Comparison of ENCODE assay signal across 13 mouse cellular contexts in genomic region chr8:104041522-104041921, GRCm38 (mm10). TPM values are rescaled to one million over a fixed set of nuclear protein-coding genes. Genes with fewer than 3 reads are reported as not detected.
"Had no signal": no experiment of that assay in that cellular context is flagged by ENCODE, and none has a peak within 500 bp of the region (broad histone marks: within the 10 kb centered on the region; RNA-seq: fewer than 3 reads in every experiment).

No protein-coding gene starts in this region.

- H3K27ac ChIP-seq: kidney, embryonic 15.5 days; left cerebral cortex, adult 2 months; liver, embryonic 13.5 days; lung, embryonic 15.5 days; macrophage; midbrain, embryonic 15.5 days had no signal

- ATAC-seq: liver, postnatal 0 days; midbrain, embryonic 15.5 days had no signal

- H3K4me1 ChIP-seq: midbrain, embryonic 15.5 days had no signal

- H3K36me3 ChIP-seq: kidney, embryonic 15.5 days; liver, embryonic 13.5 days; lung, embryonic 15.5 days; midbrain, embryonic 15.5 days had no signal

- H3K4me3 ChIP-seq: kidney, embryonic 15.5 days; left cerebral cortex, adult 2 months; liver, embryonic 13.5 days; lung, embryonic 15.5 days; midbrain, embryonic 15.5 days had no signal

- H3K27me3 ChIP-seq: kidney, embryonic 15.5 days; liver, embryonic 13.5 days; lung, embryonic 15.5 days; midbrain, embryonic 15.5 days had no signal

- DNase-seq: kidney, adult 2 months; kidney, postnatal 14 days; liver; liver, embryonic 13.5 days; liver, postnatal 0 days; lung, postnatal 14 days; right cerebral cortex, postnatal 14 days had no signal

RNA-seq across cellular contexts. Expression of gene Cdh5, which starts 59.9 kb away (rescaled TPM):
- total RNA-seq: monocyte, adult 5-6 weeks had no signal
